Mouse (Mus musculus) embryonic fibroblast, embryonic 13.5 days (primary cell): ENCODE measurements at regions not wholly inside any gene's neighbourhood (a gene's known extent, or its start where the extent isn't known, plus 50 kb on each side); places are given as distances from the start of the nearest gene placed in this dataset.

Source experiments
- CTCF ChIP-seq: IDR thresholded peaks from 2 replicates; pipeline ENCODE4 v1.5.1; 2011; ENCODE audit warnings: mild to moderate bottlenecking, control low read depth, low read length, moderate library complexity, borderline replicate concordance; ENCODE audit not compliant: insufficient read depth
- POLR2A ChIP-seq: IDR thresholded peaks from 2 replicates; pipeline ENCODE4 v1.6.1; 2011; ENCODE audit warnings: low read depth, mild to moderate bottlenecking, control low read depth, low read length, moderate library complexity

DNA sequence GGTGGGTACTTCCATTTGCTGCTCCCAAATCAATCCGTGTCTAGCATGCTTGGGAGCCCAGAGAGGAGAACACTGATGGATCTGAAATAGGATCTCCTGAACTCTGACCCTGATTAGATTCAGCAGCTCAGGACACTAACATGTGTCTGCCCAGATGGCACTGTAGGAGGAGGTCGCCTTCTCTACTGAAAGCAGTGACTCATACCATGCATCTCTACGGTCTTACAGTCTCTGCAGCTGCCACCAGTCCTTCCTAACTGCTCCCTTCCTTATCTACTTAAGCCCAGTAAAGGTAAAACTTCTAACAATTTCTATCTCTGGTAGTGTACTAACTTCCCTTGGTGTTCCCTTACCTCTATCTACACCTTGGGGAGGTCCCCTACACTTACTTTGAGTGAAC lies 80.7 kb upstream of the Il12b start:
- TF ChIP-seq POLR2A = no peak
- no peak for TF ChIP-seq CTCF
